Mouse (Mus musculus): ENCODE data around the gene Olfr220. TPM values are rescaled to one million over a fixed set of nuclear protein-coding genes. Genes with fewer than 3 reads are reported as not detected.

The Olfr220 gene
- not detected for total RNA-seq (2021)
- long read RNA-seq, experiment 1, result 0 reads
- long read RNA-seq, experiment 2, result 0 reads

GRCm38 (mm10) chr1:174441782-174442181 lies at the start of gene Olfr220:
Gene Olfr220, plus strand, starts transcription at chr1:174442082.
- DNase-seq, result no peak
- intact Hi-C loops (cut with DNase I; ENCODE audit: low total_unique reads), result no loop called here

GRCm38 (mm10) chr1:174422959-174423358 lies 18.9 kb upstream of the Olfr220 start:
- no peak for DNase-seq
- intact Hi-C loops (cut with DNase I; ENCODE audit: low total_unique reads), result no loop called here

- DNase-seq, result no peak
- intact Hi-C loops (cut with DNase I; ENCODE audit: low total_unique reads), result no loop called here
Measured at GRCm38 (mm10) chr1:174423764-174424163, 18.1 kb upstream of the Olfr220 start, which contains the start of gene Olfr414. Gene Olfr414, plus strand, starts transcription at chr1:174424064.

- DNase-seq, result no peak
- intact Hi-C loops (cut with DNase I; ENCODE audit: low total_unique reads), result no loop called here
Measured at GRCm38 (mm10) chr1:174426180-174426986, 15.5 kb upstream of the Olfr220 start.

GRCm38 (mm10) chr1:174427402-174427801 lies 14.5 kb upstream of the Olfr220 start:
- DNase-seq, result no peak
- intact Hi-C loops (cut with DNase I; ENCODE audit: low total_unique reads), result no loop called here

GRCm38 (mm10) chr1:174428407-174428806 lies 13.5 kb upstream of the Olfr220 start:
- DNase-seq, result no peak
- intact Hi-C loops (cut with DNase I; ENCODE audit: low total_unique reads), result no loop called here

GRCm38 (mm10) chr1:174434121-174434520 lies 7.8 kb upstream of the Olfr220 start:
- intact Hi-C loops (cut with DNase I; ENCODE audit: low total_unique reads), result no loop called here
- no peak for DNase-seq

GRCm38 (mm10) chr1:174455100-174455499 lies 13.2 kb downstream of the Olfr220 start:
- intact Hi-C loops (cut with DNase I; ENCODE audit: low total_unique reads), result no loop called here
- DNase-seq, result no peak

- intact Hi-C loops (cut with DNase I; ENCODE audit: low total_unique reads), result loop anchor here (5.0 kb wide), 1 partner anchor 1008 kb away; no protein-coding TSS in a partner anchor
- DNase-seq, result no peak
Measured at GRCm38 (mm10) chr1:174465385-174465784, 23.5 kb downstream of the Olfr220 start.

- intact Hi-C loops (cut with DNase I; ENCODE audit: low total_unique reads), result loop anchor here (5.0 kb wide), 1 partner anchor 1009 kb away; no protein-coding TSS in a partner anchor
- DNase-seq, result no peak
Measured at GRCm38 (mm10) chr1:174466240-174466639, 24.4 kb downstream of the Olfr220 start.

GRCm38 (mm10) chr1:174469736-174470135 lies 27.9 kb downstream of the Olfr220 start:
- peak; percentile 12 for DNase-seq
- intact Hi-C loops (cut with DNase I; ENCODE audit: low total_unique reads), result loop anchor here (2.0 to 5.0 kb wide), 2 partner anchors 83 to 1012 kb away; no protein-coding TSS in a partner anchor

- DNase-seq, result no peak
- intact Hi-C loops (cut with DNase I; ENCODE audit: low total_unique reads), result no loop called here
Measured at GRCm38 (mm10) chr1:174482567-174482966, 40.7 kb downstream of the Olfr220 start.

- intact Hi-C loops (cut with DNase I; ENCODE audit: low total_unique reads), result no loop called here
- DNase-seq, result no peak
Measured at GRCm38 (mm10) chr1:174500064-174500463, 58.2 kb downstream of the Olfr220 start.

Other genes starting within 250 kb of the Olfr220 start
- not detected for gene Olfr419, start 190.0 kb upstream of the Olfr220 start, total RNA-seq (2021)
- gene Mptx1, start 111.6 kb upstream of the Olfr220 start, total RNA-seq (2021), result not detected
- not detected for gene Olfr417, start 77.0 kb upstream of the Olfr220 start, total RNA-seq (2021)
- not detected for gene Olfr248, start 51.0 kb upstream of the Olfr220 start, total RNA-seq (2021)
- not detected for gene Olfr414, start 18.0 kb upstream of the Olfr220 start, total RNA-seq (2021)
- gene Fmn2, start 59.7 kb downstream of the Olfr220 start, total RNA-seq (2021), result under 1 TPM; 0.29 to 0.98 TPM